Mouse (Mus musculus) thymus, adult 2 months (tissue): ENCODE measurements around the gene Rufy2.

Experiments
- CTCF ChIP-seq: fragments of 200-500 bp; IDR thresholded peaks from 2 replicates; pipeline ENCODE4 v1.5.1; 2012; ENCODE audit warnings: mild to moderate bottlenecking, control low read depth, low read length, moderate library complexity, borderline replicate concordance; ENCODE audit not compliant: control insufficient read depth, poor library complexity, insufficient read depth; ENCODE audit errors: extremely low read depth
- POLR2A ChIP-seq: fragments of 200-500 bp; IDR thresholded peaks from 2 replicates; pipeline ENCODE4 v1.6.1; 2012; ENCODE audit warnings: mild to moderate bottlenecking, low read length, control low read depth, moderate library complexity; ENCODE audit not compliant: control insufficient read depth, poor library complexity, insufficient read depth; ENCODE audit errors: extremely low read depth

- TF ChIP-seq POLR2A: no peak
- no peak for TF ChIP-seq CTCF
These were observed 14.0 kb downstream of the Rufy2 start for GRCm38 (mm10) chr10:62993991-62994390.
